Mouse (Mus musculus) cerebellum, postnatal 14 days (tissue): Measurements from ENCODE around the gene Fam213b.

ENCODE experiments used
- DNase-seq, 2 experiments: peaks; one replicate each; pipeline ENCODE4 v3.0.0; 2021; ENCODE audit warnings: mixed read lengths in 2 of 2

The Fam213b gene

DNA sequence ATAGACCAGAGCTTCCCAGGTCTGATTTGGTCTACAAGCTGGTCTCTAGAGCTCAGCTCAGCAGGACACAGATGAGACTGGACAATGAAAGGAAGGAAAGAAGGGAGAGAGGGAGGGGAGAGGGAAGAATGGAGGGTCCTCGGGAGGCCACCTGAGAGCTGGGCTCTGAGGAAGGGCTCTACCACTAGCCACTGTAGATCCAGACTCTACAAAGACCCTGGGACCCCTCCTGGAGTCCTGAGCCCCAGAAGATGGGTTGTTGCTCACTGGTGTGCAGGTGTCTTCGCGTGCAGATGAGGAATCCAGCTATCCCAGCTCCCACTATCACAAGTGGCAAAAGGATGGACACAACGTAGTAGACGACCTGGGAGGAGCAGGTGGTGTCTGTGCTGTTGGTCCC is 24.0 kb upstream of the Fam213b start:
- DNase-seq = no peak

DNA sequence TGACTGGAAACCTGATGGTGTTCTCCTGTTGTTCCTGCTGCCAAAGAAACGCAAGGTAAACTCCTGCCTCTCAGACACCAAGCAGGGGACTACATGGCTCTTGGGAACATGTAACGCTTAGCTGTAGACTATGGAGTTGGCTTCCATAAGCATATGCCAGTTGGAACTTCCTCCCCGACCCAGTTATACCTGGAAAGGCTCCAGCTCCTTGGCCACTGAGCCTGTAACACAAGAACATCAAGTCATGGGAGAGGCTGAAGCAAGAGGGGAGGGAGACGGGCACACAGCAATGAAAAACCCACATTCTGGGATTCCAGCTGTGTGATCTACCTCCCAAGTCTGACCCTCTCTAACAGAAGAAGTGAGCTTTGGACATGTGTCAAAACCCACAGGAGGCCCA is 23.4 kb upstream of the Fam213b start:
- peak; percentile 57 to 59 for DNase-seq

DNA sequence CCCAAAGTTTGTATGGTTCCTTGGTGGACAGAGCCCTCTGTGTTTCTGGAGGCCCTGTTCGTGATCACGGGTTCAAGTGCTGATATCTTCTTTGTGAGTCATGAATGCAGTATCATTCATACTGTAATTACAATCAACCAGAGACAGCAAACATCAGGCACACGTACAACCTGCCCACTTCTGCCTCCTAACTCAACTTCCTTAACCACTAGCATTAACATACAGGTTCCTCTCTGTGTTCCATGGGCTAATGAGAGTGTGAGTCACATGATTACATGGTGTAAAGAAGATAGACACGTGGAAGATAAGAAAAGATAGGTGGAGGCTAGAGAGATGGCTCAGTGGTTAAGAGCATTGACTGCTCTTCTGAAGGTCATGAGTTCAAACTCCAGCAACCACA is 17.7 kb upstream of the Fam213b start:
- DNase-seq = no peak

DNA sequence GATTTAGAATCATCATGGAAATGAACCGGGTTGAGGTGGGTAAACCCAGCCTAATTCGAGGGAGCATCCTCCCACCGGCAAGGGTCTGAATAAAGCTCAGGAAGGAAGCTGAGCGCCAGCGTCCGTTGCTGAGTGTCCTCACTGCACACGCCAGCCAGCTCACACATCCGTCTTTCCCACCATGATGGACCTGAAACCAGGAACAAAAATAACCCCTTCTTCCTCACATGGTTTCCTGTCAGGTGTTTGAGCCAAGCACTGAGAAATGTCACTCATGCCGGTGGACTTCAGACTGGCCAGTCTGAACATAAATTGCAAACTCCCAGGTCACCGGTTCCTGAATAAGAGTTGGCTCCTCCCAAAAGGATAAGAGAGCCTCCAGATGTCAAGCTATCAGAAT is 16.4 kb upstream of the Fam213b start:
- no peak for DNase-seq

DNA sequence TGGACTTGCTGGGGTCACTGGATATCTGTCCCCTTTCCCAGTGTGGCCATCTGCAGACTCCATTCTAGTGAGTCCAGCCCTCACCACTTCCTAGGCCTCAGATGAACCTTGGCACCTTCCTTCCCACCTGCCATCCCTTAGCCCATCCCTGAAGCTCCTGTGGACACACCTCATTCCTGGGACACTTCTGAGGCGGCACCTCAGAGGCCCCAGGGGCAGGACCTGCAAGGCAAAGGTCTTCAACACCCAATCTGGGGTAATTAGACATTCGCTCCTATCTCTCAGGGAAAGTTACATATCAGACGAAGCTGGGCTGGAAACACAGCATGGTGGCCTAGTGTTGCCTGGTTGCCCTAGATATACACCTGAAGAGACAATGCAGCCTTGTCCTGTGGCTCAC is 15.8 kb upstream of the Fam213b start:
- DNase-seq = no peak

DNA sequence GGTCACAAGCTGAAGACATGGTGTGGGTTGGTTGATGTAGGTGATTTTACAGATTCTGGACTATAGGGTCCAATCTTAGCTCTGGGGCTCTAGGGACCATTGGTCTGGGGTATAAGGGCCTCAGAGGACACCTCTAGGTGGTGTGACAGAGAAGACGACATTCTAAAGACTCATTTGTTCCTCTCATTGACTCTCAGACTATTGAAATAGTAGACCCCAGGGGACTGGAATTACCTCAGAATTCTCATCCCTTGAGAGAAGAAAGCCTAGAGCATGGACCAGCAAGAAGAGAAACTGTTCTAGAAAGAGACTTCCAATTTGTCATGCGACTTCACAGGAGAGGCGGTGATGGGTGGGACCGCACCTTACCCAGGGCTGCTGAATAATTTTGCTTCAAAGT is 15.3 kb upstream of the Fam213b start:
- no peak for DNase-seq

DNA sequence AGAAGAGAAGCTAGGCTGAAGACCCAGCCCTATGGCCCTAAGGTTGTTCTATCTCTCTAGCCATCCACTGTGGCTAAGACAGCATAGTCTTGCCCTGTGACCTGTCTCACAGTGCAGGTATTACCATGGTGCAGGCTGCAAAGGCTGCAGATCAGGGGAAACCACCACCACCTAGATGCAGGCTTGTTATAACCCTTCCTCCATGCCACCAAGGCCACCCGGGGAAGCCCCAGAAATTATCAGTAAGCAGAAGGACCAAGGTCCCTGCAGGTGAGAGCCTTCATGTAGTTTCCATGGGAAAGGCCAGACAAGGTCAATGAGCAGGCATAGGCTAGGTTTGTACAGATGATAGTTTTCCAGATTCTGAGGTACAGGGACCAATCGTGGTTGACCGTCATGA is 14.9 kb upstream of the Fam213b start:
- no peak for DNase-seq

GRCm38 (mm10) chr4:154911644-154912043 is 12.7 kb upstream of the Fam213b start:
- no peak for DNase-seq

GRCm38 (mm10) chr4:154910606-154911522 is 11.9 kb upstream of the Fam213b start:
- no peak for DNase-seq

- DNase-seq = no peak
These were observed 9.6 kb upstream of the Fam213b start for GRCm38 (mm10) chr4:154908490-154908889.

- peak; percentile 84 to 90 for DNase-seq
These were observed 8.9 kb upstream of the Fam213b start for GRCm38 (mm10) chr4:154907833-154908232.

- peak; percentile 86 to 88 for DNase-seq
These were observed 5.5 kb upstream of the Fam213b start for GRCm38 (mm10) chr4:154904185-154905071.

DNA sequence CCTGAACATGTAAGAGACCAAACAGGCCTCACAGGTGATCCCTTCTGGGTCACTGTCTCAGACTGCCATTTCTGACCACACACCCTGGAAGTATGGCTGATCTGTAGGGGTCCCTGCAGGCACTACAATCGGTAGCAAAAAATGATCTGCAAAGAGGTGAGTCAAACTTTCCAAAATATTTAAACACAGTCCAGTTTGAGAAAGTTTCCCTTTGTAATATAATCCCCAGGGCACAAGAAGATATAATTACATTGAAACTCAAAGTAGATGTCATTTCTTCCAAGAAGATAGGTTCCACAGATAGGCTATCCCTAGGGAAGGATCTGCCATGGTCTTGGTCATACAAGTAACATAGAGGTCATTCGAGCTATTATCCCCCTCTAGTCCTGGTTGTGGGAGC is 3.4 kb upstream of the Fam213b start:
- no peak for DNase-seq

GRCm38 (mm10) chr4:154897676-154898465 is 1.1 kb downstream of the Fam213b start:
- DNase-seq = peak; percentile 41 to 66

DNA sequence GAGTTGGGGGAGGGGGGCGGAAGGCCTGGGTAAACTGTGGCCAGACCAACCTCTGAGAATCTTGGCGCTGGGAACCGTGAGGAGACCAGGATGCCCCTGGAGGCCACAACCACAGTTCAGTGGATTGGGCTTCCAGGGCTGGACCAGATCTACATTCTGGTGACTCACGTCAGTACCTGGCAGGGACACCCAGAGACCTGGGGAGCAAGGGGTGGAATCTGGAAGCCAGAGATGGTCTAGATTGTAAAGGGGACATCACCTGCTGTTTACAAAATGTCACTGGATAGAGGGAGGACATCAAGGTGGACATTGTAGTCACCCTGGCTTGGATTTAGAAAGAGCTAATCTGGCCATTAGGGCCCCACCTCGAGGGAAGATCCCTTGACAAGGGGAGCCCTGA is 3.4 kb downstream of the Fam213b start:
- no peak for DNase-seq

DNA sequence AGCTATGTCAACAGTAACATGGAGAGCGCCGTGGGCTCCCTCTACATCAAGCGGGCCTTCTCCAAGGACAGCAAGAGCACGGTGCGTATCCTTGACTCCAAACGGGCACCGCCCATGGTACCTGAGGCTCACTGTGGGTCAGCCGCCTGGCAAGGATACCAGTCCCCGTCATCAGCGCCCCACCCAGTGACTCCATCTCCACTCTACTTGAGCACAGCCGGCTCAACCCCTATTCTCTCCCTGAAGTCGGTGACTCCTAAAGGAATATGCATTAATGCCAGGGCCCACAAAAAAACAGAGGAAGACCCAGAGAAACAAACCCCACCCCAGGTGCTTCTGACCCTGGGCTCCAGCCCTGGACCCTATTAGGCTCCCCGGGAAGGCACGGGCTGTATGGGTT is 8.0 kb downstream of the Fam213b start:
- DNase-seq = no peak

GRCm38 (mm10) chr4:154887593-154888250 is 11.2 kb downstream of the Fam213b start:
- DNase-seq = no peak

GRCm38 (mm10) chr4:154886876-154887592 is 11.9 kb downstream of the Fam213b start:
- DNase-seq = peak; percentile 78 to 81

GRCm38 (mm10) chr4:154885416-154885815 is 13.5 kb downstream of the Fam213b start:
- no peak for DNase-seq

- DNase-seq = no peak
These were observed 16.8 kb downstream of the Fam213b start for GRCm38 (mm10) chr4:154882014-154882659.

- no peak for DNase-seq
These were observed 18.2 kb downstream of the Fam213b start for GRCm38 (mm10) chr4:154880730-154881129.
